ENCODE assay signal across 9 mouse cellular contexts in the genomic region with DNA sequence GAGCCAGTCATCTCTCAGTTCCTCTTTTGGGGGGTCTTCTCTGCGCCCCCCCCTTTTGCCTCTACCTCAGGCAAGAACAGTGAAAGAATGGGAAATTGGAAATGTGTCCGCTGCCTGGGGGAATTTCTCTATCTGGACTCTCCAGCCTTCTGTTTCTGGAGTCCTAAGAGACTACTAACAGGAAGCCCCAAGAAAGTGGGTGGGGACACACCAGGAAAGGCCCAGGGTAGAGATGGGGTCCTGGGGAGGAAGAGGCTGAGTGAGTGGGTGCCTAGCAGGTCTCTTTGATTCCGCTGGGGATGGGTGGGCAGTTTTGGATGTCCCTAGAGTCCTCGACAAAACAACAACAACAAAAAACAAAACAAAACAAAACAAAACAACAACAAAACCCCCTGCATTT. TPM values are rescaled to one million over a fixed set of nuclear protein-coding genes. Genes with fewer than 3 reads are reported as not detected.
DNase-seq lines count a peak whose midpoint lies in the region; ATAC-seq lines count a peak whose summit lies in the region.
"Had no signal": no experiment of that assay in that cellular context is flagged by ENCODE, and none has a peak within 500 bp of the region (broad histone marks: within the 10 kb centered on the region; RNA-seq: fewer than 3 reads in every experiment).

No protein-coding gene starts in this region.

- H3K4me3 ChIP-seq in kidney, embryonic 16.5 days (ENCODE audit: low read length) = peak overlapping the region; percentile 73
- peak overlapping the region; percentile 65 for H3K4me3 ChIP-seq in forebrain, embryonic 10.5 days
- peak overlapping the region; percentile 68 for H3K4me3 ChIP-seq in intestine, embryonic 16.5 days (ENCODE audit: low read length)
- peak overlapping the region; percentile 65; the same call in 1 of the 2 replicates for H3K4me3 ChIP-seq in neural tube, embryonic 13.5 days

- no peaks in the 10 kb centered on the region for H3K9me3 ChIP-seq in kidney, embryonic 16.5 days (ENCODE audit: low read length)
- no peaks in the 10 kb centered on the region for H3K9me3 ChIP-seq in forebrain, embryonic 10.5 days
- no peaks in the 10 kb centered on the region for H3K9me3 ChIP-seq in intestine, embryonic 16.5 days (ENCODE audit: control insufficient read depth, low read length)
- no peaks in the 10 kb centered on the region for H3K9me3 ChIP-seq in neural tube, embryonic 13.5 days

- WGBS in kidney, embryonic 16.5 days = 37% methylated on average over 4 of the region's 4 CpGs
- WGBS in forebrain, embryonic 10.5 days = 44% methylated on average over 4 of the region's 4 CpGs
- WGBS in intestine, embryonic 16.5 days = 47% methylated on average over 4 of the region's 4 CpGs
- 42% methylated on average over 4 of the region's 4 CpGs for WGBS in neural tube, embryonic 13.5 days

- no peak for DNase-seq in kidney, postnatal 14 days
- DNase-seq in forebrain, embryonic 10.5 days (ENCODE audit: extremely low spot score, low spot score) = no peak
- no peak for DNase-seq in left cerebral cortex, adult 11 months (ENCODE audit: low spot score)
- no peak for DNase-seq in adrenal gland, adult 2 months
- no peak for DNase-seq in urinary bladder, postnatal 25 days (ENCODE audit: low spot score)

- ATAC-seq in kidney, embryonic 16.5 days (ENCODE audit: low FRiP score, low TSS enrichment) = no peak; the same call in 1 of the 2 replicates
- peak; percentile 16; the same call in 1 of the 2 replicates for ATAC-seq in intestine, embryonic 16.5 days
- peak; percentile 38; the same call in 1 of the 2 replicates for ATAC-seq in neural tube, embryonic 13.5 days (ENCODE audit: low read depth)

- H3K36me3 ChIP-seq in kidney, embryonic 16.5 days (ENCODE audit: insufficient read depth, low read length) = no peaks in the 10 kb centered on the region
- H3K36me3 ChIP-seq in forebrain, embryonic 10.5 days (replicated peaks) = peaks cover 23% of the 10 kb centered on the region
- H3K36me3 ChIP-seq in intestine, embryonic 16.5 days (ENCODE audit: control insufficient read depth, insufficient read depth, low read length) = peaks cover 2% of the 10 kb centered on the region; the same call in 1 of the 2 replicates
- no peaks in the 10 kb centered on the region for H3K36me3 ChIP-seq in neural tube, embryonic 13.5 days

- no peak overlapping the region; the same call in 1 of the 2 replicates for H3K27ac ChIP-seq in kidney, embryonic 16.5 days (ENCODE audit: low read length)
- H3K27ac ChIP-seq in forebrain, embryonic 10.5 days = peak overlapping the region; percentile 90
- H3K27ac ChIP-seq in intestine, embryonic 16.5 days (ENCODE audit: low read length) = no peak overlapping the region
- H3K27ac ChIP-seq in neural tube, embryonic 13.5 days (replicated peaks) = no peak overlapping the region

- peak overlapping the region; percentile 89 for H3K4me2 ChIP-seq in kidney, embryonic 16.5 days (replicated peaks; ENCODE audit: low read depth, low read length)
- peak overlapping the region; percentile 89 for H3K4me2 ChIP-seq in intestine, embryonic 16.5 days (ENCODE audit: low read depth, low read length)
- peak overlapping the region; percentile 92 for H3K4me2 ChIP-seq in neural tube, embryonic 13.5 days

- H3K9ac ChIP-seq in kidney, embryonic 16.5 days (replicated peaks; ENCODE audit: low read length) = peak overlapping the region; percentile 78
- peak overlapping the region; percentile 76 for H3K9ac ChIP-seq in intestine, embryonic 16.5 days (ENCODE audit: low read depth, low read length)
- H3K9ac ChIP-seq in neural tube, embryonic 13.5 days = peak overlapping the region; percentile 81

- no peaks in the 10 kb centered on the region for H3K27me3 ChIP-seq in kidney, embryonic 16.5 days (ENCODE audit: insufficient read depth, low read length)
- no peaks in the 10 kb centered on the region for H3K27me3 ChIP-seq in forebrain, embryonic 10.5 days (ENCODE audit: poor library complexity, severe bottlenecking)
- H3K27me3 ChIP-seq in intestine, embryonic 16.5 days (replicated peaks; ENCODE audit: control insufficient read depth, insufficient read depth, low read length) = no peaks in the 10 kb centered on the region
- no peaks in the 10 kb centered on the region; the same call in 1 of the 2 replicates for H3K27me3 ChIP-seq in neural tube, embryonic 13.5 days
- H3K27me3 ChIP-seq: Patski had no signal

- H3K4me1 ChIP-seq in kidney, embryonic 16.5 days (ENCODE audit: insufficient read depth, low read length) = peaks cover 21% of the 10 kb centered on the region
- H3K4me1 ChIP-seq in forebrain, embryonic 10.5 days = peaks cover 38% of the 10 kb centered on the region
- H3K4me1 ChIP-seq in intestine, embryonic 16.5 days (ENCODE audit: control insufficient read depth, insufficient read depth, low read length) = peaks cover 13% of the 10 kb centered on the region
- peaks cover 28% of the 10 kb centered on the region for H3K4me1 ChIP-seq in neural tube, embryonic 13.5 days (replicated peaks)

RNA-seq across cellular contexts. Expression of gene Tnfsf9, which starts 0.6 kb away (rescaled TPM):
- polyA plus RNA-seq in kidney, embryonic 16.5 days (2015; fragmentation: Nextera tagmentation; extraction: Ambion mirVana) = 9.9 and 11.7 TPM in 2 replicates
- polyA plus RNA-seq in forebrain, embryonic 10.5 days (2016; fragmentation: Nextera tagmentation; extraction: Ambion mirVana) = 10.6 and 11.3 TPM in 2 replicates
- 6.0 and 6.2 TPM in 2 replicates for polyA plus RNA-seq in intestine, embryonic 16.5 days (2015; fragmentation: Nextera tagmentation; extraction: Ambion mirVana)
- polyA plus RNA-seq in neural tube, embryonic 13.5 days (2015; fragmentation: Nextera tagmentation; extraction: Ambion mirVana) = 4.2 and 6.2 TPM in 2 replicates
- total RNA-seq in adrenal gland, adult 2 months (2021) = under 1 TPM; 0.45 to 0.72 TPM
- polyA plus RNA-seq in adrenal gland, adult 2 months (2012; rRNA removed) = 1.2 and 1.8 TPM in 2 replicates

RNA-seq across cellular contexts. Expression of gene Tubb4a, which starts 16.9 kb away (rescaled TPM):
- 25.2 and 31.8 TPM in 2 replicates for polyA plus RNA-seq in kidney, embryonic 16.5 days (2015; fragmentation: Nextera tagmentation; extraction: Ambion mirVana)
- 36.2 and 40.1 TPM in 2 replicates for polyA plus RNA-seq in forebrain, embryonic 10.5 days (2016; fragmentation: Nextera tagmentation; extraction: Ambion mirVana)
- 20.3 and 22.6 TPM in 2 replicates for polyA plus RNA-seq in intestine, embryonic 16.5 days (2015; fragmentation: Nextera tagmentation; extraction: Ambion mirVana)
- 381 and 413 TPM in 2 replicates for polyA plus RNA-seq in neural tube, embryonic 13.5 days (2015; fragmentation: Nextera tagmentation; extraction: Ambion mirVana)
- 1 to 10 TPM; 5.7 to 7.7 TPM for total RNA-seq in adrenal gland, adult 2 months (2021)
- 3.1 and 3.8 TPM in 2 replicates for polyA plus RNA-seq in adrenal gland, adult 2 months (2012; rRNA removed)

RNA-seq across cellular contexts. Expression of gene Dennd1c, which starts 26.2 kb away (rescaled TPM):
- polyA plus RNA-seq in kidney, embryonic 16.5 days (2015; fragmentation: Nextera tagmentation; extraction: Ambion mirVana) = 5.6 and 6.8 TPM in 2 replicates
- 2.7 and 4.1 TPM in 2 replicates for polyA plus RNA-seq in forebrain, embryonic 10.5 days (2016; fragmentation: Nextera tagmentation; extraction: Ambion mirVana)
- polyA plus RNA-seq in intestine, embryonic 16.5 days (2015; fragmentation: Nextera tagmentation; extraction: Ambion mirVana) = 7.4 and 8.1 TPM in 2 replicates
- polyA plus RNA-seq in neural tube, embryonic 13.5 days (2015; fragmentation: Nextera tagmentation; extraction: Ambion mirVana) = 3.7 and 5.9 TPM in 2 replicates
- 1 to 10 TPM; 1.8 TPM for total RNA-seq in adrenal gland, adult 2 months (2021)
- polyA plus RNA-seq in adrenal gland, adult 2 months (2012; rRNA removed) = 2.8 and 3.3 TPM in 2 replicates

RNA-seq across cellular contexts. Expression of gene Slc25a23, which starts 44.8 kb away (rescaled TPM):
- polyA plus RNA-seq in kidney, embryonic 16.5 days (2015; fragmentation: Nextera tagmentation; extraction: Ambion mirVana) = 11.2 and 14.0 TPM in 2 replicates
- 10.0 and 10.6 TPM in 2 replicates for polyA plus RNA-seq in forebrain, embryonic 10.5 days (2016; fragmentation: Nextera tagmentation; extraction: Ambion mirVana)
- polyA plus RNA-seq in intestine, embryonic 16.5 days (2015; fragmentation: Nextera tagmentation; extraction: Ambion mirVana) = 5.7 and 6.7 TPM in 2 replicates
- polyA plus RNA-seq in neural tube, embryonic 13.5 days (2015; fragmentation: Nextera tagmentation; extraction: Ambion mirVana) = 29.5 and 33.3 TPM in 2 replicates
- 10 to 100 TPM; 75.8 to 87.5 TPM for total RNA-seq in adrenal gland, adult 2 months (2021)
- 72.0 and 94.5 TPM in 2 replicates for polyA plus RNA-seq in adrenal gland, adult 2 months (2012; rRNA removed)

RNA-seq across cellular contexts. Expression of gene Cd70, which starts 45.1 kb away (rescaled TPM):
- not detected in 2 replicates for polyA plus RNA-seq in kidney, embryonic 16.5 days (2015; fragmentation: Nextera tagmentation; extraction: Ambion mirVana)
- polyA plus RNA-seq in forebrain, embryonic 10.5 days (2016; fragmentation: Nextera tagmentation; extraction: Ambion mirVana) = not detected in 2 replicates
- polyA plus RNA-seq in intestine, embryonic 16.5 days (2015; fragmentation: Nextera tagmentation; extraction: Ambion mirVana) = not detected in 2 replicates
- polyA plus RNA-seq in neural tube, embryonic 13.5 days (2015; fragmentation: Nextera tagmentation; extraction: Ambion mirVana) = 0.56 and 0.62 TPM in 2 replicates
- total RNA-seq in adrenal gland, adult 2 months (2021) = not detected
- polyA plus RNA-seq in adrenal gland, adult 2 months (2012; rRNA removed) = not detected in 2 replicates
- polyA plus RNA-seq: Patski had no signal
